Mouse (Mus musculus) liver, embryonic 15.5 days (tissue): ENCODE data around the gene Rgs6. TPM values are rescaled to one million over a fixed set of nuclear protein-coding genes. Genes with fewer than 3 reads are reported as not detected.

Experiments used
- ATAC-seq: fragments of 200-750 bp; cut with Nextera tagmentation; 2 replicates; pipeline ENCODE4 v1.8.0; 2017; ENCODE audit warnings: moderate number of reproducible peaks, mild to moderate bottlenecking, moderate library complexity; ENCODE audit not compliant: insufficient read depth
- H3K27ac ChIP-seq: fragments of 300-500 bp; sonication (generic); replicated peaks from 2 replicates; pipeline ENCODE4 v1.5.1; 2015; ENCODE audit warnings: mild to moderate bottlenecking, inconsistent platforms
- H3K27me3 ChIP-seq: fragments of 300-500 bp; sonication (generic); 2 replicates; pipeline ENCODE4 v1.6.1; 2015; ENCODE audit warnings: mild to moderate bottlenecking, inconsistent platforms
- H3K36me3 ChIP-seq: fragments of 300-500 bp; sonication (generic); replicated peaks from 2 replicates; pipeline ENCODE4 v1.6.1; 2015; ENCODE audit warnings: moderate library complexity, mild to moderate bottlenecking, inconsistent platforms
- H3K4me1 ChIP-seq: fragments of 300-500 bp; sonication (generic); replicated peaks from 2 replicates; pipeline ENCODE4 v1.6.1; 2015; ENCODE audit warnings: inconsistent platforms
- H3K4me2 ChIP-seq: fragments of 300-500 bp; sonication (generic); 2 replicates; pipeline ENCODE4 v1.6.1; 2015; ENCODE audit warnings: moderate library complexity, mild to moderate bottlenecking, inconsistent platforms
- H3K4me3 ChIP-seq: fragments of 300-500 bp; sonication (generic); replicated peaks from 2 replicates; pipeline ENCODE4 v1.5.1; 2015; ENCODE audit warnings: mild to moderate bottlenecking, inconsistent platforms
- H3K9ac ChIP-seq: fragments of 300-500 bp; sonication (generic); 2 replicates; pipeline ENCODE4 v1.6.1; 2015; ENCODE audit warnings: moderate library complexity, mild to moderate bottlenecking, inconsistent platforms
- H3K9me3 ChIP-seq: fragments of 300-500 bp; sonication (generic); replicated peaks from 2 replicates; pipeline ENCODE4 v1.6.1; 2016; ENCODE audit warnings: inconsistent platforms
- WGBS: fragments of 180-500 bp; shearing (Covaris S2); methylation state at CpG from one replicate; pipeline ENCODE4 v1.1.7; 2015; ENCODE audit warnings: mixed read lengths; ENCODE audit not compliant: insufficient replicate concordance; 5-methylcytosine and 5-hydroxymethylcytosine counted together
- polyA plus RNA-seq: library from polyadenylated mRNA; unstranded; fragments of >200 nt; fragmentation: Nextera tagmentation; extraction: Ambion mirVana; gene quantifications from 2 replicates; pipeline ENCODE4 v1.2.1, GENCODE M21; 2015

Gene Rgs6
- polyA plus RNA-seq, 1 experiment from 2014 or later, result 0.10 TPM

GRCm38 (mm10) chr12:83206866-83207265 is 618.8 kb downstream of the Rgs6 start:
- Histone ChIP-seq H3K27ac (no peak overlapping the region), H3K4me3 (no peak overlapping the region)
- 50% methylated on average over 6 of the region's 6 CpGs for WGBS

GRCm38 (mm10) chr12:83207481-83207880 is 619.4 kb downstream of the Rgs6 start:
- Histone ChIP-seq H3K27me3 (peaks cover 5% of the 10 kb centered on the region; the same call in 1 of the 2 replicates), H3K4me2 (no peak overlapping the region), H3K27ac (no peak overlapping the region), H3K9ac (no peak overlapping the region), H3K36me3 (no peaks in the 10 kb centered on the region), H3K4me3 (no peak overlapping the region), H3K9me3 (no peaks in the 10 kb centered on the region), H3K4me1 (0 out of 2 replicates have a peak, but pooled peaks cover 12% of the 10 kb centered on the region)
- ATAC-seq, result no peak
- 49% methylated on average over 5 of the region's 5 CpGs for WGBS

More at GRCm38 (mm10) chr12:83206866-83207265, 618.8 kb downstream of the Rgs6 start:
- ATAC-seq, result no peak
- H3K9ac ChIP-seq, result no peak overlapping the region
- no peaks in the 10 kb centered on the region for H3K9me3 ChIP-seq
- H3K4me2 ChIP-seq, result no peak overlapping the region
- no peaks in the 10 kb centered on the region for H3K36me3 ChIP-seq
- 0 out of 2 replicates have a peak, but pooled peaks cover 12% of the 10 kb centered on the region for H3K4me1 ChIP-seq
- peaks cover 5% of the 10 kb centered on the region; the same call in 1 of the 2 replicates for H3K27me3 ChIP-seq

- Histone ChIP-seq H3K27ac (no peak overlapping the region), H3K36me3 (no peaks in the 10 kb centered on the region), H3K4me1 (0 out of 2 replicates have a peak, but pooled peaks cover 12% of the 10 kb centered on the region), H3K4me3 (no peak overlapping the region), H3K9me3 (no peaks in the 10 kb centered on the region), H3K4me2 (no peak overlapping the region), H3K27me3 (peaks cover 5% of the 10 kb centered on the region; the same call in 1 of the 2 replicates), H3K9ac (no peak overlapping the region)
- no peak for ATAC-seq
- WGBS, result 49% methylated on average over 8 of the region's 8 CpGs
Observed at GRCm38 (mm10) chr12:83208011-83208410, 619.9 kb downstream of the Rgs6 start.

GRCm38 (mm10) chr12:83208841-83209240 is 620.7 kb downstream of the Rgs6 start:
- Histone ChIP-seq H3K9me3 (no peaks in the 10 kb centered on the region), H3K27me3 (peaks cover 5% of the 10 kb centered on the region; the same call in 1 of the 2 replicates), H3K9ac (no peak overlapping the region), H3K4me1 (0 out of 2 replicates have a peak, but pooled peaks cover 12% of the 10 kb centered on the region), H3K4me3 (no peak overlapping the region), H3K4me2 (no peak overlapping the region), H3K27ac (no peak overlapping the region), H3K36me3 (no peaks in the 10 kb centered on the region)
- ATAC-seq, result no peak
- WGBS, result 54% methylated on average over 6 of the region's 6 CpGs

- H3K4me3 ChIP-seq, result no peak overlapping the region
- H3K4me1 ChIP-seq, result 0 out of 2 replicates have a peak, but pooled peaks cover 12% of the 10 kb centered on the region
- ATAC-seq, result peak; percentile 26; the same call in 1 of the 2 replicates
- H3K4me2 ChIP-seq, result no peak overlapping the region
- H3K27me3 ChIP-seq, result peaks cover 5% of the 10 kb centered on the region; the same call in 1 of the 2 replicates
- WGBS, result 32% methylated on average over 6 of the region's 6 CpGs
- no peaks in the 10 kb centered on the region for H3K36me3 ChIP-seq
- H3K27ac ChIP-seq, result no peak overlapping the region
- no peaks in the 10 kb centered on the region for H3K9me3 ChIP-seq
- H3K9ac ChIP-seq, result no peak overlapping the region
Observed at GRCm38 (mm10) chr12:83209461-83209860, 621.4 kb downstream of the Rgs6 start.

- Histone ChIP-seq H3K4me2 (no peak overlapping the region), H3K9ac (no peak overlapping the region), H3K27me3 (peaks cover 5% of the 10 kb centered on the region; the same call in 1 of the 2 replicates), H3K4me3 (no peak overlapping the region), H3K9me3 (no peaks in the 10 kb centered on the region), H3K36me3 (no peaks in the 10 kb centered on the region), H3K4me1 (0 out of 2 replicates have a peak, but pooled peaks cover 12% of the 10 kb centered on the region), H3K27ac (no peak overlapping the region)
- no peak for ATAC-seq
- WGBS, result 58% methylated on average over 5 of the region's 5 CpGs
Observed at GRCm38 (mm10) chr12:83210294-83210693, 622.2 kb downstream of the Rgs6 start.

- no peaks in the 10 kb centered on the region for H3K36me3 ChIP-seq
- H3K4me1 ChIP-seq, result 0 out of 2 replicates have a peak, but pooled peaks cover 12% of the 10 kb centered on the region
- H3K27me3 ChIP-seq, result peaks cover 5% of the 10 kb centered on the region; the same call in 1 of the 2 replicates
- ATAC-seq, result no peak
- H3K4me2 ChIP-seq, result no peak overlapping the region
- no peak overlapping the region for H3K27ac ChIP-seq
- H3K9me3 ChIP-seq, result no peaks in the 10 kb centered on the region
- no peak overlapping the region for H3K4me3 ChIP-seq
- WGBS, result 60% methylated on average over 3 of the region's 3 CpGs
- no peak overlapping the region for H3K9ac ChIP-seq
Observed at GRCm38 (mm10) chr12:83210735-83211134, 622.6 kb downstream of the Rgs6 start.

- Histone ChIP-seq H3K9ac (no peak overlapping the region), H3K9me3 (no peaks in the 10 kb centered on the region), H3K4me3 (no peak overlapping the region), H3K27ac (no peak overlapping the region), H3K27me3 (peaks cover 5% of the 10 kb centered on the region; the same call in 1 of the 2 replicates), H3K36me3 (no peaks in the 10 kb centered on the region), H3K4me2 (no peak overlapping the region), H3K4me1 (0 out of 2 replicates have a peak, but pooled peaks cover 12% of the 10 kb centered on the region)
- WGBS, result 56% methylated on average over 7 of the region's 7 CpGs
- no peak for ATAC-seq
Observed at GRCm38 (mm10) chr12:83211146-83211822, 623.2 kb downstream of the Rgs6 start.
